ENCODE assay signal across 25 mouse cellular contexts in the genomic region with DNA sequence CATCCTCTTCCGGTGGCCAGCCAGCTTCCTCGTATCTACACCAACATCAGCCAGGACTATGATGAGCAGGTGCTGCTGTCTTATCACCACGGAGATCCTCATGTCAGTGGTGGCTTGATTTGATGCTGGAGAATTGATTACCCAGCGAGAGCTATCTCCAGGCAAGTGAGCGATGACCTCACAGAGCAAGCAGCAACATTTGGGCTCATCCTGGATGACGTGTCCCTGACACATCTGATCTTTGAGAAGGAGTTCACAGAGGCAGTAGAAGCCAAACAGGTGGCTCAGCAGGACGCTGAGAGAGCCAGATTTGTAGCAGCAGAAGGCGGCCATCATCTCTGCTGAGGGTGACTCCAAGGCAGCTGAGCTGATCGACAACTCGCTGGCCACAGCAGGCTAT.
"Had no signal": no experiment of that assay in that cellular context is flagged by ENCODE, and none has a peak within 500 bp of the region (broad histone marks: within the 10 kb centered on the region; RNA-seq: fewer than 3 reads in every experiment).

No protein-coding gene starts in this region.

- ATAC-seq: hindbrain, embryonic 16.5 days; inflammation-experienced regulatory T-cells, adult 6 months; intestine, embryonic 15.5 days; intestine, postnatal 0 days; liver, embryonic 12.5 days had no signal

- H3K4me1 ChIP-seq: hindbrain, embryonic 12.5 days had no signal

- DNase-seq: gastrocnemius, adult 2 months; gastrocnemius, postnatal 10 days; gastrocnemius, postnatal 25 days; heart, adult 18-20 months; heart, postnatal 10 days; heart, postnatal 4 days; kidney, adult 18-20 months; kidney, adult 8-10 months; kidney, postnatal 10 days; kidney, postnatal 25 days; layer of hippocampus, adult 9-11 months; layer of hippocampus, postnatal 36 days; left cerebral cortex, postnatal 4 days had no signal

- H3K4me3 ChIP-seq: gastrocnemius, adult 2 months; heart, embryonic 10.5 days; heart, embryonic 12.5 days; hindbrain, embryonic 10.5 days; hindbrain, embryonic 12.5 days; intestine, embryonic 15.5 days; limb, embryonic 13.5 days; limb, embryonic 15.5 days; liver, embryonic 12.5 days had no signal

- H3K9ac ChIP-seq: heart, embryonic 12.5 days; hindbrain, embryonic 12.5 days; hindbrain, embryonic 14.5 days; intestine, embryonic 15.5 days; limb, embryonic 13.5 days; limb, embryonic 15.5 days; liver, embryonic 12.5 days had no signal

- H3K27me3 ChIP-seq: heart, embryonic 12.5 days; hindbrain, embryonic 12.5 days; intestine, embryonic 15.5 days; limb, embryonic 13.5 days; limb, embryonic 15.5 days; liver, embryonic 12.5 days had no signal

- H3K27ac ChIP-seq: gastrocnemius, adult 2 months; heart, embryonic 10.5 days; hindbrain, embryonic 10.5 days; hindbrain, embryonic 12.5 days; hindbrain, embryonic 14.5 days; intestine, embryonic 15.5 days; limb, embryonic 13.5 days; limb, embryonic 15.5 days; liver, embryonic 12.5 days had no signal

- H3K9me3 ChIP-seq: heart, embryonic 10.5 days; heart, embryonic 12.5 days; hindbrain, embryonic 10.5 days; hindbrain, embryonic 12.5 days; intestine, embryonic 15.5 days; limb, embryonic 13.5 days; limb, embryonic 15.5 days; liver, embryonic 12.5 days had no signal
